Mouse (Mus musculus): ENCODE results near the gene Plin3. TPM values are rescaled to one million over a fixed set of nuclear protein-coding genes. Genes with fewer than 3 reads are reported as not detected.

Gene Plin3
- total RNA-seq, 2 experiments from 2014 or later, result 44.4 to 45.7 TPM

DNA sequence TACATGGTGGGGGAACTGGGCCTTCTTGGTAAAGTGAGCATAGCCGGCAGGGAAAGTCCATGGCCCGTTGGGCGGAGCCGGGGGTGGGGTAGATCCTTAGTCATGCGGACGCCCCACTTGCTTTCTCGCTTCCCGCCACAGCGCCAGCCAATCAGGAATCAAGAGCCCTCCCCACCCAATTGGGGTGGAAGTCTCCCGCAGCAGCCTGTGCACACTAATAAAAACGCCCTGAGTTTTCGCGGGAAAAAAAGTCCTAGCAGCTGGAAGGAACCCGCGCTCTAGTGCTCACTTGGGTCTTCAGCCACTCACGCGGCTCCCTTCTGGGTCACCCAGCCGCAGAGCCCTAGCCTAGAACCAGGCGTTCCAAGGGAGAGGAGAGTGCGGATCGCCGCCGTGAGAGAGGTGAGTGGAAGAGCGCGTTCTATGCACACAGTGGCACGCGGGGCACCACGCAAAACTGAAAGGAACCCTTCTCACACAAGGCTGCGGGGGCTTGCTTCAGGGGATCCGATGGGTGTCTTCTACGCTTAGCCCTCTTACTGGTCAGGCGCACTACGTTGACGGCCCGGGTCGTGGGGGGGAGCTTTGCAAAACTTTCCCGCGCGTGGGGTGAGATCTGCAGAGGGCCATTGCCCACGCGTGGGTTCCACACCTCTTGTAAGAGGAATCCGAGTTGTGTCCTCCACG is 10.6 kb upstream of the Plin3 start, which contains the start of gene Uhrf1:
Gene Uhrf1, plus strand, starts transcription at position 162 of the 687 bp plus-strand sequence.
- peak; percentile 46 to 72 for DNase-seq
- intact Hi-C loops (cut with DNase I), result no loop called here

GRCm38 (mm10) chr17:56302363-56302996 is 9.8 kb upstream of the Plin3 start:
- intact Hi-C loops (cut with DNase I), result no loop called here

GRCm38 (mm10) chr17:56300186-56300585 is 7.5 kb upstream of the Plin3 start, which contains the start of gene Arrdc5:
TSS of gene Arrdc5 (minus strand) at chr17:56300286.
- intact Hi-C loops (cut with DNase I), result no loop called here
- no peak for DNase-seq

More at GRCm38 (mm10) chr17:56302363-56302996, 9.8 kb upstream of the Plin3 start:
- DNase-seq, result no peak

DNA sequence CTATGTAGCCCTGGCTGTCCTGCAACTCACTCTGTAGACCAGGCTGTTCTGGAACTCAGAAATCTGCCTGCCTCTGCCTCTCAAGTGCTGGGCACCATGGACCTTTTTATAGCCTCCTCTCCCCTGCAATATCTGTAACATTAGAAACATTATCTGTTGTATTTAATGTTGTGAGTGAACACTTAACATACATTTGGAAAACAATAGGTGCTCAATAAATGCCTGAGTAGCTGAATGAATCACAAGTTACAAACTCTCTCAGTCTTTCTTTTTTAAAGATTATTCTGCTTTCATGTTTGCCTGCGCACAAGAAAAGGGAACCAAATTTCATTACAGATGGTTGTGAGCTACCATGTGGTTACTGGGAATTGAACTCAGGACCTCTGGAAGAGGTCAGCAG is 5.6 kb upstream of the Plin3 start:
- DNase-seq, result no peak
- intact Hi-C loops (cut with DNase I), result loop anchor here (5.0 kb wide), 1 partner anchor 44 kb away; no protein-coding TSS in a partner anchor

DNA sequence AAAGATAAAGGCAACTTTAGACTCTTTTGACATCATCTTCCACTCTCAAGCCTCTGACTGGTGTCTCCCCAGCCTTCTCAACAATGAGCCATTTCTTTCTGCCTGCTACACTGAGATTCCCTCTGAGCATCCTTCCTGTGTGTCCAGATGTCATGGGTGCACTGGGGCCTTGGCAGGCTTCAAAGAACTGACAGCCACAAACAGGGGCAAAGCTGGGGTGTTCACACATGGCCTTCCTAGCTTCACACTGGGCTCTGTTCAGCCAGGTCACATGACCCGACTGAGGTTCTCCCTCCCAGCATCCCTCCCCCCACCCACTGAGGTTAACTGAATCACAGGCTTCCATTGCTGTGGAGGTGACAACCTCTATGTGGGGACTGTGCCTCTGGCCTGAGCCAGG is 3.5 kb upstream of the Plin3 start:
- intact Hi-C loops (cut with DNase I), result loop anchor here (5.0 kb wide), 1 partner anchor 46 kb away; no protein-coding TSS in a partner anchor
- DNase-seq, result no peak

- intact Hi-C loops (cut with DNase I), result no loop called here
- DNase-seq, result no peak
These were observed 1.6 kb upstream of the Plin3 start for GRCm38 (mm10) chr17:56294241-56294640.

- intact Hi-C loops (cut with DNase I), result no loop called here
These were observed 618 bp upstream of the Plin3 start for GRCm38 (mm10) chr17:56293291-56293690.

GRCm38 (mm10) chr17:56291826-56292475 is 722 bp downstream of the Plin3 start:
- intact Hi-C loops (cut with DNase I), result loop anchor here (2.0 kb wide), 1 partner anchor 15 kb away; the partner anchor contains the start of gene Ticam1
- DNase-seq, result no peak

More at GRCm38 (mm10) chr17:56293291-56293690, 618 bp upstream of the Plin3 start:
- DNase-seq, result no peak

DNA sequence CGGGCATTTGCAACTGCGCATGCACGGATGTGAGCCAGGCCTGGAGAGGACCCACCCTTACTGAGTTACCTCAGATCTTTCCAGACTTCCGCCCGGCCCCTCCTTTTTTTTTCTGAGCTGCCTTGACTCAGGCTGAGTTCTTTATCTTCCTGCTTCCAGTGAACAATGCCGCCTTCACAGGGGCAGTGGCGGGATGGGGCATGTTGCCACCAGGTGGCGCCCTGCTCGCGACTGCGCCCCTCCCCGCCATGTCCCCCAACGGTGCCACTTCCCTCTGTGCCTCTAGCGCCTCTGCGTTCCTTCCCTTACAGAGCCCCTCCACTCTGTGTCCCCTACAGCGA is 1.5 kb downstream of the Plin3 start:
- DNase-seq, result peak; percentile 83 to 90
- intact Hi-C loops (cut with DNase I), result loop anchor here (2.0 kb wide), 1 partner anchor 14 kb away; the partner anchor contains the start of gene Ticam1

DNA sequence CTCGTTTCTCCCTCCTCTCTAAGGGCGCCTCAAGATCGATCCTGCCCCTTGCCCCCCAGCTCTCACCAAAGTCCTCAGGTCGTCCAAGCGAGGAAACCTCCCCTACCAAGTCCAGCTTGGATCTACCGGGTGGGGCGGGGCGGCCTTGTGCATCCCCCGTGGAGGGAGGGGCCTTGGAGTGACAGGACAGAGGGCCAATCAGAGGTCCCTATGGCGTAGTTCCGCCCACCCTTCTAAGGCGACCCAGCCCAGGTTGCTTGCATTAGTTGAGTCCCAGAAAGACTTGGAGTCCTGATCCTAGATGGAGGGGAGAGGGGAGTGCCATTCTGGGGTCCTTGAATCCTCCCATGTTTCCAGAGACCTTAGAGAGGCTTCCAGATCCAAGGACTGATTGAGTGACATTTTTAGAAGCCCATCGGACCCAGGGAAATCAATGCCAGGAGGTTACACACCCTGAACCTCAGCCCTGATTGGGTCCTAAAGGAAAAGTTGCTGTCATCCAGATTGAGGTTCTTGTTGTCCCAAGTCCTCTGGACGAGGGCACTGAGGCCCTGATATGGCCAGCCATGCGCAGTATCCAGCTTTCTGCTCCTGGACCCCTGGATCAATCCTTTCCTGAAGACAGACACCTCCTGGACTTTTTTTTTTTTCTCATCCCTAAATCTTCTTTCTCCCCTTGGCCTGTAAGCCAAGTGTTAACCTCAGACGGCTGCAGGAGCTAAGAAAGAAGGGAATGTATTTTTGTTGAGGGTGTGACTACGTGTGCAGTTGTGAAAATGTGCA is 2.1 kb downstream of the Plin3 start:
- DNase-seq, result peak; percentile 98 to 99
- intact Hi-C loops (cut with DNase I), result loop anchor here (2.0 kb wide), 1 partner anchor 14 kb away; the partner anchor contains the start of gene Ticam1

DNA sequence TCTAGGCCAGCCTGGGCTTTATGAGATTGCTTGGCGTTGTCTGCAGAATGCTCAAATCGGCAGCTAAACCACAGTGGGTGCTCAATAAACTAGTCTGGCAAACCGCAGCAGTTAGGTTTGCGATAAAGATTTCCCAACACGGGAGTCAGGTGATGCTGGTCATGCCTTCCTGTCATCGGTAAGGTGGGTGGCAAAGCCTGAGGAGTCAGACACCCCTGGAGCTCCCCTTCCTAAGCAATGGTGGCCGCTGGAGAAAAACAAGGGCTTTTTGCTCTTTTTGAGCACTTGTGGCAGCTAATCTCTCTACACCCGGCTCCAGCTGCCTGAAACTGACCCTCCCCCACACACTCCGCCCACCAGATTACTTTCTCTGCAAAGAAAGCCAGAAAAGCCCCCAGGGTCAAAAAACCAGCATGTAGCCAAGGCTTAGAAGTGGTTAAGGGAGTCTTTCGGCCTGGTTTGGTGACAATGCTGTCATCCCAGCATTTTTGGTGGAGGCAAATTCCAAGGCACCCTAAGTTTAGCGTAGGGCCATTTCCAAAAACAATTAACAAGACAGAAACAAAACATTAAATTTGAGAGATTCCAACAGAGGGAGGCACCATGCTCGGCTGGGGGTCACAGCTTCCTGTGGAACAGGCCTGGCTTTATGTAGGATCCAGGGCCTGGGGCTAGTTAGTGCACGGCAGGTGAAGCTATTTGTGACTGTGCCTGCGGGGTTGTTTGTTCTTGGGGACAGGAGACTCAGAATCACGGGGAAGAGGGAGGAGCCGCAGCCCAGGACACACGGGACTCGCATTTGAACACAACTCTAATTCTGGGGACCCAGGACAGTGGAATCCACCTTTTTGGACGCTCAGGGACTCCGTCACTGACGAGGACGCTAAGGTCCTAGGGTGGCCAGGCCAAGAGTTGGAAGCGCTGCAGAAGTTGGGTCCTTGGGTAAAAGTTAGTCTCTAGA is 3.0 kb downstream of the Plin3 start:
- intact Hi-C loops (cut with DNase I), result loop anchor here (2.0 kb wide), 1 partner anchor 13 kb away; the partner anchor contains the start of gene Ticam1

GRCm38 (mm10) chr17:56288866-56289265 is 3.8 kb downstream of the Plin3 start:
- intact Hi-C loops (cut with DNase I), result no loop called here
- DNase-seq, result no peak

More for the DNA sequence above, 3.0 kb downstream of the Plin3 start:
- no peak for DNase-seq

DNA sequence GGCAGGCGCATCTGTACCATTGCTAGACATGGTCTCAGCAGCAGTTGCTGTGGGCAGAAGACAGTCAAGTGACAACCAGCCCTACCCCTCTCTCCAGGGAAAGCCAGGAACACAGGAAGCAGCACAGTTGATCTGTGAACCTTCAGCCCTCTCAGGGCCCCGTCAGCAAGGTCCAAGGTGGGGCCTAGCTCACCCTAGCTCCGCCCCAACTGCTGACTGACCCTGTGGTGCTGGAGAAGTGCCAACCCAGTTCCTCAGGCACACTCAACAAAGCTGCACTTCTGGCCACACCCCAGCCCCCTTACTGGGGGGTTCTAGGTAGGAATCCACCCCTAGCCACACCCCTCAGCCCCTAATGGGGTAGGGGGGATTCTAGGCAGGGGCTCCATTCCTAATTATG is 4.8 kb downstream of the Plin3 start:
- DNase-seq, result no peak
- intact Hi-C loops (cut with DNase I), result no loop called here

DNA sequence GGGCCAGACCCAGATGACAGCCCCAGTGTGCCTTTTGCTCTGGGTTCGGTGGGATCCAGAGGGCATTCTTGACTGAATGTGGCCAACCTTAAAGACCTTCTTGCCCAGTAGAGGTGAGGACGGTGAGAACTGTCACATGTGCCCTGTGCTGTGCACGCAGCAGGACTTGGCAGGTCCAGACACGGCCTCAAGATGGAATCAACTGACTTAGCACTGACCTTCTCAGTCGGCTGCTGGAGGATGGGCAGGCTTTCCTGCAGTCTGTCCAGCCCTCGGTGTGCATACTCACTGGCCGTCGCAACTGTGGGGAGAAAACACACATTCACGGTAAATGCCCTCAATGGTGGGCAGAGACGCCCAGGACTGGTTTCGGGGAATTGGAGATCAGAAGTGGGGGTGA is 6.7 kb downstream of the Plin3 start:
- intact Hi-C loops (cut with DNase I), result no loop called here
- no peak for DNase-seq

DNA sequence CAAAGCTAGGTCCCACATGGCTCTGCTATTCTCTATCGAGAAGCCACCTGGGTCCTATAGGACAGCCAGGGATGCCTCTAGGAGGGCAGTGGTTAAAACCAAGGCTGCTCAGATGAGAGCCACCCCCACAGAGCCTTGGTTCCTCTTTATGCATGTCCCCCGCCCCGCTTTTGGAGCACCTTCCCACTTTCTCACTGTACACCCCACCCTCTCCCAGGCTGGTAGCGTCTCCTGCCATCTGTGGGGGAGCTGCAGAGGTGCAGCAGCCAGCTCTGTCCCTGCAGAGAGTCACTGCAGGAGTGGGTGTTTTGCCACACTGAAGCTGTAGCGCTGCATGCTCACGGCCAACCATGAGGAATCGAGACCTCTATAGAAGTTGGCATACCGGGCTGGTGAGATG is 9.4 kb downstream of the Plin3 start:
- intact Hi-C loops (cut with DNase I), result no loop called here
- DNase-seq, result no peak

DNA sequence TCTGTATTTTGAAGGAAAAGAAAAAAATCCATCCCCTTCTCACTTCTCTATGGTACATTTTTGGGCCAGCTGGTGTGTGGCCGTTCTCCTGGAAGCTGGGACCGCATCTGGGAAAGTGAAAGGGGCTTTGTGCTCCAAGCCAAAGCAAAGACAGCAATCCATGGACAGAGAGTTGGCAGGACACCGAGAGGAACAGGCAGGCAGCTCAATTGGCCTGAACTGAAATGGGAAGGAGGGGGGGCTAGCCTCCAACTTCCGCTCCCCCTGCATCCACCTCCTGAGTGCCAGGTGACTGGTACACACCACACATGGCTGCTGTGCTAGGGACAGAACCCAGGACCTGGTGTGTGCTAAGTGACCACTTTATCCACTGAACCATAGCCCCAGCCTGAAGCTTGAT is 9.9 kb downstream of the Plin3 start:
- intact Hi-C loops (cut with DNase I), result no loop called here
- no peak for DNase-seq

GRCm38 (mm10) chr17:56281193-56281592 is 11.5 kb downstream of the Plin3 start:
- intact Hi-C loops (cut with DNase I), result no loop called here
- no peak for DNase-seq

DNA sequence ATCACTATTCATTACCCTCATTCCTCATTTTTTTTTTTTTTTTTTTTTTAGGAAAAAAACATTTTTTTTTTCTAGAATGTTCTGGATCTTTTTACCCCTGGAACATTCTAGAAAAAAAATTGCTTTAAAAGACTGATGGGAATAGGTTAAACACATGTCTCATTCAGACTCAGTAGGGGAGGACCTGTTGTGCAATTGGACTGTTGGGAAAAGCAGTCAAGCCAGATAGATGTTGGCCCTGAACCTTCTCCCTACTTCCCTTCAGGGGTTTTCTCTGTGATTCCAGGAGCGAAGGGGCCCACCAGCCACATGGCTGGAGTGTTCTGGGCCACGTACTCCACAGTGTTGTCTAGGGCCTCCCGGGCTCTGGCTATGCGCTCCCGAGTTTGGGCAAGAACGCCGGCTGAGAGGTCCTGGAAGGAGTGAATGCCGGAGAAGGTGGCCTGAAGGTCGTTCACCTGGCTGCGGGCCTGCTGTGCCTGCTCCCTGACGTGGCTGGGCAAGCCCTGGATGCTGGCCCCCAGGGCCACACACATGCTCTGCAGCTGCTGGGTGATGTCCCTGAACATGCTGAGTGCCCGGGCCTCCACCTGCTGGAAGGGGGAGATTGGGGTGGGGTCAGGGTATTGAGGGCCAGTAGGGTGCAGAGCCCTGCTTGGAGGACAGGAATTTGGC is 13.1 kb downstream of the Plin3 start:
- intact Hi-C loops (cut with DNase I), result no loop called here
- no peak for DNase-seq

DNA sequence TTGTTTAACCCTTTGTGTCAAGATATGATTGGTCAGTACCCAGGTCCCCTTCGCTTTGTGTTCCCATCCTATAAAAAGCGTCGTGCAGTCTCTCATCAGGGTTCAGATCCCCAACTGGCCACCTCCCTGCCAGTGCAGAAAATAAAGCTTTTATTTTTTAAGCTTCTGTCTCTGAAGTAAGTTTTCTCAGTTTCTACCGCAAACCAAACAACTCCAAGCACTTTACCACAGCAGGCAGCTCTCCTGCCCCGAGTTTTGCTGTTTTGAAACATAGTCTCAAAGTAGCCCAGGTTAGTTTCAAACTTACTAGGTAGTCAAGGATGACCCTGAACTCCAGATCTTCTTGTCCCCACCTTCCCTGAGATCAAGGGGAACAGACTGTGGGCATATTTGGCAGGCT is 14.3 kb downstream of the Plin3 start:
- DNase-seq, result no peak
- intact Hi-C loops (cut with DNase I), result no loop called here

Measured in gastrocnemius, postnatal 36 days (tissue).